12 mouse cellular contexts compared by ENCODE assay signal in genomic region chr16:84135651-84136200, GRCm38 (mm10).
DNase-seq lines count a peak whose midpoint lies in the region; ATAC-seq and TF ChIP-seq lines count a peak whose summit lies in the region.
"Had no signal": no experiment of that assay in that cellular context is flagged by ENCODE, and none has a peak within 500 bp of the region (broad histone marks: within the 10 kb centered on the region; RNA-seq: fewer than 3 reads in every experiment).

No protein-coding gene starts in this region.

- TF ChIP-seq CTCF in kidney, postnatal 0 days (IDR thresholded peaks at IDR 0.05; ENCODE audit: low read depth) = peak; percentile 69

- 62% methylated on average over 4 of the region's 4 CpGs for WGBS in kidney, postnatal 0 days

- H3K9ac ChIP-seq in kidney, postnatal 0 days (ENCODE audit: low read depth, low read length) = no peak overlapping the region
- H3K9ac ChIP-seq: embryonic facial prominence, embryonic 15.5 days had no signal

- no peaks in the 10 kb centered on the region for H3K4me1 ChIP-seq in kidney, postnatal 0 days (replicated peaks; ENCODE audit: insufficient read depth, low read length)
- H3K4me1 ChIP-seq: embryonic facial prominence, embryonic 15.5 days had no signal

- H3K27ac ChIP-seq in kidney, postnatal 0 days = no peak overlapping the region
- H3K27ac ChIP-seq: embryonic facial prominence, embryonic 15.5 days had no signal

- intact Hi-C loops in gastrocnemius, postnatal 14 days (cut with DNase I; ENCODE audit: low total_unique reads) = no loop called here

- H3K27me3 ChIP-seq in kidney, postnatal 0 days (ENCODE audit: insufficient read depth, low read length) = no peaks in the 10 kb centered on the region
- H3K27me3 ChIP-seq: embryonic facial prominence, embryonic 15.5 days; Patski had no signal

- peak; percentile 55 for DNase-seq in kidney, postnatal 0 days (ENCODE audit: low spot score)
- no peak for DNase-seq in kidney, adult 11 months
- peak; percentile 64 to 66 for DNase-seq in cerebellum, postnatal 10 days
- peak; percentile 52 for DNase-seq in layer of hippocampus, adult 11-12 months (ENCODE audit: low spot score)
- peak; percentile 18 for DNase-seq in retina, adult 2 months (ENCODE audit: low read depth, low spot score)
- no peak for DNase-seq in urinary bladder, adult 18-20 months (ENCODE audit: low spot score in 2 of 2)
- DNase-seq in gastrocnemius, postnatal 14 days = no peak
- DNase-seq in urinary bladder, postnatal 4 days (ENCODE audit: low spot score in 2 of 2) = no peak
- DNase-seq: kidney, adult 18-20 months; thymus, postnatal 25 days had no signal

- no peaks in the 10 kb centered on the region for H3K36me3 ChIP-seq in kidney, postnatal 0 days (ENCODE audit: insufficient read depth, low read length)
- H3K36me3 ChIP-seq: embryonic facial prominence, embryonic 15.5 days had no signal

- no peaks in the 10 kb centered on the region for H3K9me3 ChIP-seq in kidney, postnatal 0 days (replicated peaks; ENCODE audit: low read length)
- H3K9me3 ChIP-seq: embryonic facial prominence, embryonic 15.5 days had no signal

- no peak for ATAC-seq in kidney, postnatal 0 days (replicated peaks; ENCODE audit: low FRiP score, low read depth)
- ATAC-seq: Patski had no signal

- H3K4me3 ChIP-seq in kidney, postnatal 0 days (replicated peaks; ENCODE audit: low read depth, low read length) = no peak overlapping the region
- H3K4me3 ChIP-seq: embryonic facial prominence, embryonic 15.5 days had no signal

- H3K4me2 ChIP-seq in kidney, postnatal 0 days (ENCODE audit: low read length) = no peak overlapping the region
- H3K4me2 ChIP-seq: embryonic facial prominence, embryonic 15.5 days had no signal

Comparison
In these comparisons a context has a peak if more than half of its experiments do, and no peak if none do; other contexts are left out.
1. DNase-seq: peak in kidney, postnatal 0 days (single experiment), cerebellum, postnatal 10 days (2 of 2), layer of hippocampus, adult 11-12 months (single experiment) and retina, adult 2 months (single experiment); none in kidney, adult 11 months (single experiment), urinary bladder, adult 18-20 months (0 of 2), gastrocnemius, postnatal 14 days (single experiment) and urinary bladder, postnatal 4 days (0 of 2).